Mouse (Mus musculus): ENCODE data around the gene Kif28. TPM values are rescaled to one million over a fixed set of nuclear protein-coding genes. Genes with fewer than 3 reads are reported as not detected.
"Not testable (repeated sequence)": the region's sequence is repeated elsewhere in the genome, so short reads cannot be mapped to it uniquely, and the experiment has no call there.

The Kif28 gene
- polyA plus RNA-seq, 1 experiment from 2014 or later: 0.05 TPM

GRCm38 (mm10) chr1:179668013-179668805, 76.9 kb downstream of the Kif28 start, which contains the start of gene Sccpdh:
TSS of gene Sccpdh (plus strand) at chr1:179668210.
- WGBS: under 1% methylated on average over 78 of the region's 84 CpGs

DNA sequence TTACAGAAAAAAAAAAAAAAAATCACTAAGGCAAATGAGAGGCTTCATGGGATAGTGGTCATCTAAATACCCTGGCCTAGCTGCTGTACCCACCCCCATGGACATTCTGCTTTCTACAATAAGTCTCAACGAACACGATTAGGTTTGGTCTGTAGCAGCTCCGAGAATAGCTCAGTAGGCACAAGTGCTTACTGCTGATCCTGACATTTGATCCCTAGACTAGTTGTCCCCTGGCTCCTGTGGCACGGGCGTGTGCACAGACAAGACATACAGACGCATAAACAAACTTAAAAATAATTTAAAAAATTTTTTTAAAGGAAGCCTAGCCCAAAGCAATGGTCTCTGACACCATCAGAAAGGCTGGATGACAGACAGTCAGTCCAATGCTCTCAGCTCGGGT, 77.6 kb downstream of the Kif28 start:
- no peaks in the 10 kb centered on the region for H3K27me3 ChIP-seq
- peaks cover 18% of the 10 kb centered on the region for H3K4me1 ChIP-seq (replicated peaks)
- H3K4me3 ChIP-seq: peak overlapping the region; percentile 74
- H3K36me3 ChIP-seq: peaks cover 13% of the 10 kb centered on the region; the same call in 1 of the 2 replicates
- ATAC-seq (ENCODE audit: low FRiP score, low read depth): peak; percentile 5; the same call in 1 of the 2 replicates
- H3K27ac ChIP-seq (replicated peaks): peak overlapping the region; percentile 92
- 2% methylated on average over 7 of the region's 7 CpGs for WGBS
- peak overlapping the region; percentile 86 for H3K9ac ChIP-seq
- peak overlapping the region; percentile 77 for H3K4me2 ChIP-seq
- H3K9me3 ChIP-seq: no peaks in the 10 kb centered on the region

More at GRCm38 (mm10) chr1:179668013-179668805, 76.9 kb downstream of the Kif28 start, which contains the start of gene Sccpdh:
- H3K27ac ChIP-seq (replicated peaks): peak within 1 kb of the TSS; percentile 92
- peaks cover 18% of the 10 kb centered on the region for H3K4me1 ChIP-seq (replicated peaks)
- peak; percentile 96 for ATAC-seq (ENCODE audit: low FRiP score, low read depth)
- peaks cover 19% of the 10 kb centered on the region; the same call in 1 of the 2 replicates for H3K36me3 ChIP-seq
- H3K9ac ChIP-seq: peak within 1 kb of the TSS; percentile 86
- H3K9me3 ChIP-seq: no peaks in the 10 kb centered on the region
- peak within 1 kb of the TSS; percentile 74 for H3K4me3 ChIP-seq
- peak within 1 kb of the TSS; percentile 77 for H3K4me2 ChIP-seq
- no peaks in the 10 kb centered on the region for H3K27me3 ChIP-seq

DNA sequence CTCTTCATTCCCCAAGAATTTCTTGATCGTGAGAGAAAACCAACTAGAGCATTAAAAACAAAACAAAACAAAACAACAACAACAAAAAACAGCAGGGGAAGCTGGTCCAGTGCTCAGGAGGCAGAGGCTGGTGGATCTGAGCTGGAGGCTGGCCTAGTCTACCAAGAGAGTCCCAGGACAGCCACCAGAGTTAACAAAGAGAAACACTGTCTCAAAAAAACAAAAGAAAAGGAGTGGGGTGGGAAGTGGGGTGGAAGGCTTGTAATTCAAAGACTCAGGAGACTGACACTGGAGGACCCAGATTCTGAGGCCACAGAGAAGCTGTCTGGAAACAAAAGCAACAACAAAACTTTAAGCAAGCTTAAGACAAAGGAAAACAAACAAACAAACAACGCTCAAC, 78.1 kb downstream of the Kif28 start:
- 33% methylated on average over 2 of the region's 2 CpGs for WGBS
- H3K4me2 ChIP-seq: peak overlapping the region; percentile 77
- peaks cover 8% of the 10 kb centered on the region; the same call in 1 of the 2 replicates for H3K36me3 ChIP-seq
- 0 out of 2 replicates have a peak overlapping the region, but pooled peaks have one; percentile 92 for H3K27ac ChIP-seq (replicated peaks)
- no peak for ATAC-seq (ENCODE audit: low FRiP score, low read depth)
- no peaks in the 10 kb centered on the region for H3K27me3 ChIP-seq
- H3K4me3 ChIP-seq: peak overlapping the region; percentile 74
- no peak overlapping the region for H3K9ac ChIP-seq
- H3K9me3 ChIP-seq: no peaks in the 10 kb centered on the region
- H3K4me1 ChIP-seq (replicated peaks): peaks cover 18% of the 10 kb centered on the region

GRCm38 (mm10) chr1:179664309-179664930, 80.7 kb downstream of the Kif28 start:
- Histone ChIP-seq H3K9ac (no peak overlapping the region), H3K36me3 (no peaks in the 10 kb centered on the region), H3K4me1 (replicated peaks) (peaks cover 6% of the 10 kb centered on the region), H3K27me3 (no peaks in the 10 kb centered on the region), H3K4me2 (no peak overlapping the region), H3K27ac (replicated peaks) (no peak overlapping the region), H3K4me3 (no peak overlapping the region), H3K9me3 (no peaks in the 10 kb centered on the region)
- no peak for ATAC-seq (ENCODE audit: low FRiP score, low read depth)
- 62% methylated on average over 4 of the region's 4 CpGs for WGBS

DNA sequence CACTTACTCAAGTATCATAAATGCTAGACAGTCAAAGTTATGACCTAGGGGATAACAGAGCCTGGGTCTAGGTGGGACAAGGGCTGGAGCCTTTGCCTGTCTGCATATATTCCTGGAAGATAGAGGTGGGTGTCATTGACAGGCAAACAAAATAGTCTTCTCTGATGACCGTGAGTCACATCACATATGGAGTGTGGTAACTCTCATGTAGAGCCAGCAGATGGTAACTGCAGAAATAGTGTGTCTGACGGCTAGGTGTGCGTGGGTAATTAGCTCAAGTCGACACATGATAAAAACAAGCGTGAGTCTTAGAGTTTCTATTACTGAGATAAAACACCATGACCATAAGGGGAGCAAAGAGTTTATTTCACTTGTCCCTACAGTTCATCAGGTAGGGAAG, 82.0 kb downstream of the Kif28 start:
- no peak for ATAC-seq (ENCODE audit: low FRiP score, low read depth)
- no peak overlapping the region for H3K4me3 ChIP-seq

GRCm38 (mm10) chr1:179651224-179651623, 93.8 kb downstream of the Kif28 start:
- Histone ChIP-seq H3K9ac (no peak overlapping the region), H3K4me3 (no peak overlapping the region), H3K27me3 (no peaks in the 10 kb centered on the region), H3K9me3 (no peaks in the 10 kb centered on the region), H3K27ac (replicated peaks) (no peak overlapping the region), H3K4me2 (no peak overlapping the region), H3K4me1 (replicated peaks) (no peaks in the 10 kb centered on the region), H3K36me3 (no peaks in the 10 kb centered on the region)
- WGBS: 82% methylated on average over 5 of the region's 5 CpGs
- ATAC-seq (ENCODE audit: low FRiP score, low read depth): no peak

More for the DNA sequence above, 82.0 kb downstream of the Kif28 start:
- no peak overlapping the region for H3K4me2 ChIP-seq
- H3K9me3 ChIP-seq: no peaks in the 10 kb centered on the region
- H3K4me1 ChIP-seq (replicated peaks): no peaks in the 10 kb centered on the region; the same call in 1 of the 2 replicates
- H3K27me3 ChIP-seq: no peaks in the 10 kb centered on the region
- no peak overlapping the region for H3K27ac ChIP-seq (replicated peaks)
- H3K36me3 ChIP-seq: no peaks in the 10 kb centered on the region
- no peak overlapping the region for H3K9ac ChIP-seq
- WGBS: 91% methylated on average over 5 of the region's 5 CpGs

DNA sequence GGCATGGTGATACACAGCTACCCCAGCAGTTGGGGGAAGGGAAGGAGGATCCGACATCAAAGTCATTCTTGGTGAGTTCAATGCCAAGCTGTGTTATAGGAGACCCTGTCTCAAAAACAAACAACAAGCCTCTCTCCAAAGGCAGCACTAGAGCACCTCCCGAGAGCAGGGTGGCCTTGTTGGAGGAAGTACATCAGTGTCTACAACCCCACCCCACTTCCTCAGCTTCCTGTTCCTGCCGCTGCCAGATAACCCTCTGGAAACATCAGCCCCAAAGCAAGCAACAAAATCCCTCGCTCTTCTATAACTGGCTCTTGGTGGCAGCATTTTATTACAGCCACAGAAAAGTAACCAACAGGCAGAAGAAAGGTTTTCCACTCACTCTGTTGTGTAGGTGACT, 94.8 kb downstream of the Kif28 start:
- H3K27ac ChIP-seq (replicated peaks): no peak overlapping the region
- no peak overlapping the region for H3K4me3 ChIP-seq
- no peak overlapping the region for H3K4me2 ChIP-seq
- WGBS: 80% methylated on average over 4 of the region's 4 CpGs
- H3K4me1 ChIP-seq (replicated peaks): 0 out of 2 replicates have a peak, but pooled peaks cover 4% of the 10 kb centered on the region
- H3K9ac ChIP-seq: no peak overlapping the region
- H3K27me3 ChIP-seq: no peaks in the 10 kb centered on the region
- no peaks in the 10 kb centered on the region for H3K9me3 ChIP-seq
- no peaks in the 10 kb centered on the region for H3K36me3 ChIP-seq
- no peak for ATAC-seq (ENCODE audit: low FRiP score, low read depth)

DNA sequence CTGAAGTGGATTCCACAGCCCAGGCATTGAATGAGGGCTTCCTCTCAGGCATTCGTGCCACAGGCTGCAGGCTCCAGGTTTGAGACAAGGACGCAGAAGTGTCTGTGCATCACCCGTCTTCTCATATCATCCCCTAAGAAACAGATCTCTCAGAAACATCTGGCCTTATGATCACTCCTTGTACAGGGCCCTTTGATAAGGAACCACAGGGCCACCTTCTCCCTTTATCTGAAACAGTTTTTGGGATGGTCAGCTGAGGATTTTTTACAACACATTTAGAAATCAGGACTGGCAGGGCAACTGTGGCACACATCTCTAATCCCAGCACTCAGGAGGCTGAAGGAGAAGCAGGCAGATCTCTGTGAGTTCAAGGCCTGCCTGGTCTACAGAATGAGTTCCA, 95.7 kb downstream of the Kif28 start:
- ATAC-seq (ENCODE audit: low FRiP score, low read depth): no peak
- no peaks in the 10 kb centered on the region for H3K27me3 ChIP-seq
- H3K27ac ChIP-seq (replicated peaks): no peak overlapping the region
- peaks cover 4% of the 10 kb centered on the region; the same call in 1 of the 2 replicates for H3K4me1 ChIP-seq (replicated peaks)
- no peak overlapping the region for H3K9ac ChIP-seq
- H3K4me3 ChIP-seq: no peak overlapping the region
- no peaks in the 10 kb centered on the region for H3K9me3 ChIP-seq
- H3K4me2 ChIP-seq: no peak overlapping the region
- whole genome bisulfite sequencing: 84% methylated on average over 3 of the region's 3 CpGs
- H3K36me3 ChIP-seq: no peaks in the 10 kb centered on the region

DNA sequence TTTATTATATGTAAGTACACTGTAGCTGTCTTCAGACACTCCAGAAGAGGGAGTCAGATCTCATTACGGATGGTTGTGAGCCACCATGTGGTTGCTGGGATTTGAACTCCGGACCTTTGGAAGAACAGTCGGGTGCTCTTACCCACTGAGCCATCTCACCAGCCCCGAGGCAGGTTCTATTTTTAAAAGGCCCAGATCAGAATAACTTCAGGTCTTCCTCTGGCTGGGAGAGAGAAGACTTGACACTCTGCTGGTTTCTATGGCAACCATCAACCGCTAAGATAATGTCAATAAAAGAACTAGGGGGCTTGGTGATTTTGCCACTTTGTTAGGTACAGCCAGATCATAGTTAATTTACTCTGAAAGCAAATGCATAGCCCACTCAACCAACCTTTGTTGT, 96.4 kb downstream of the Kif28 start:
- not testable (repeated sequence) for H3K4me1 ChIP-seq (replicated peaks); ATAC-seq (ENCODE audit: low FRiP score, low read depth); H3K27me3 ChIP-seq; H3K9me3 ChIP-seq; H3K4me3 ChIP-seq; H3K36me3 ChIP-seq; H3K9ac ChIP-seq; H3K4me2 ChIP-seq; H3K27ac ChIP-seq (replicated peaks)
- 72% methylated on average over 4 of the region's 5 CpGs for WGBS

- WGBS: 22% methylated on average over 4 of the region's 4 CpGs
- peak overlapping the region; percentile 53 for H3K4me2 ChIP-seq
- no peak overlapping the region for H3K27ac ChIP-seq (replicated peaks)
- H3K4me1 ChIP-seq (replicated peaks): peaks cover 7% of the 10 kb centered on the region; the same call in 1 of the 2 replicates
- H3K9me3 ChIP-seq: no peaks in the 10 kb centered on the region
- no peak overlapping the region for H3K9ac ChIP-seq
- no peak; the same call in 1 of the 2 replicates for ATAC-seq (ENCODE audit: low FRiP score, low read depth)
- no peaks in the 10 kb centered on the region for H3K27me3 ChIP-seq
- H3K4me3 ChIP-seq: peak overlapping the region; percentile 22; the same call in 1 of the 2 replicates
- no peaks in the 10 kb centered on the region for H3K36me3 ChIP-seq
Measured at GRCm38 (mm10) chr1:179645980-179646268, 99.1 kb downstream of the Kif28 start.

All from hindbrain, embryonic 15.5 days (tissue).